Mouse (Mus musculus): Measurements from ENCODE around the gene Ctf2. TPM values are rescaled to one million over a fixed set of nuclear protein-coding genes. Genes with fewer than 3 reads are reported as not detected.
A peak's percentile ranks its signal among the peaks of the same experiment; 100 is the strongest.

Gene Ctf2
- total RNA-seq, 2 experiments from 2014 or later: not detected

GRCm38 (mm10) chr7:127689626-127690280, 42.2 kb downstream of the Ctf2 start:
- DNase-seq (ENCODE audit: extremely low spot score in 1 of 2, low spot score in 1 of 2): no peak

- DNase-seq (ENCODE audit: extremely low spot score in 1 of 2, low spot score in 1 of 2): no peak
These were observed 43.0 kb downstream of the Ctf2 start for GRCm38 (mm10) chr7:127688935-127689334.

- DNase-seq (ENCODE audit: extremely low spot score in 1 of 2, low spot score in 1 of 2): no peak
These were observed 45.1 kb downstream of the Ctf2 start for GRCm38 (mm10) chr7:127686740-127687449.

GRCm38 (mm10) chr7:127685304-127686018, 46.5 kb downstream of the Ctf2 start:
- no peak for DNase-seq (ENCODE audit: extremely low spot score in 1 of 2, low spot score in 1 of 2)

- no peak for DNase-seq (ENCODE audit: extremely low spot score in 1 of 2, low spot score in 1 of 2)
These were observed 49.9 kb downstream of the Ctf2 start for GRCm38 (mm10) chr7:127681888-127682553.

GRCm38 (mm10) chr7:127680541-127680940, 51.4 kb downstream of the Ctf2 start:
- no peak for DNase-seq (ENCODE audit: extremely low spot score in 1 of 2, low spot score in 1 of 2)

- DNase-seq (ENCODE audit: extremely low spot score in 1 of 2, low spot score in 1 of 2): no peak
These were observed 53.2 kb downstream of the Ctf2 start for GRCm38 (mm10) chr7:127678811-127679210.

- no peak for DNase-seq (ENCODE audit: extremely low spot score in 1 of 2, low spot score in 1 of 2)
These were observed 54.4 kb downstream of the Ctf2 start for GRCm38 (mm10) chr7:127677609-127678008.

- peak in 1 of 2 experiments; percentile 56 for DNase-seq (ENCODE audit: extremely low spot score in 1 of 2, low spot score in 1 of 2)
These were observed 54.9 kb downstream of the Ctf2 start for GRCm38 (mm10) chr7:127677077-127677476.

- peak in 1 of 2 experiments; percentile 20 for DNase-seq (ENCODE audit: extremely low spot score in 1 of 2, low spot score in 1 of 2)
These were observed 56.6 kb downstream of the Ctf2 start for GRCm38 (mm10) chr7:127675391-127675811.

- peak; percentile 78 to 93 for DNase-seq (ENCODE audit: extremely low spot score in 1 of 2, low spot score in 1 of 2)
These were observed 57.0 kb downstream of the Ctf2 start for GRCm38 (mm10) chr7:127674977-127675376.

GRCm38 (mm10) chr7:127672776-127673175, 59.2 kb downstream of the Ctf2 start:
- no peak for DNase-seq (ENCODE audit: extremely low spot score in 1 of 2, low spot score in 1 of 2)

GRCm38 (mm10) chr7:127671880-127672774, 59.8 kb downstream of the Ctf2 start:
- DNase-seq (ENCODE audit: extremely low spot score in 1 of 2, low spot score in 1 of 2): no peak

Small RNA genes lying within 50 kb of the gene (microRNA-seq; reads per million reads assigned to microRNA genes)
- 0 reads per million in 2 experiments for gene Mir762

Other genes starting within 250 kb of the Ctf2 start
- gene Srcap, start 220.2 kb downstream of the Ctf2 start, total RNA-seq (2021): 100 to 1,000 TPM in 1 of 2 experiments, 10 to 100 TPM in 1; 88.9 to 125 TPM
- gene Gm42715, start 212.6 kb downstream of the Ctf2 start, total RNA-seq (2021): 1 to 10 TPM; 6.0 to 9.2 TPM
- gene Tmem265, start 170.8 kb downstream of the Ctf2 start, total RNA-seq (2021): 1 to 10 TPM in 1 of 2 experiments, not detected in 1; 1.8 TPM
- 10 to 100 TPM; 77.2 to 82.3 TPM for gene Phkg2, start 158.8 kb downstream of the Ctf2 start, total RNA-seq (2021)
- 10 to 100 TPM in 1 of 2 experiments, 1 to 10 TPM in 1; 10.0 to 11.1 TPM for gene Ccdc189, start 143.6 kb downstream of the Ctf2 start, total RNA-seq (2021)
- 10 to 100 TPM; 67.2 to 80.8 TPM for gene Rnf40, start 143.4 kb downstream of the Ctf2 start, total RNA-seq (2021)
- gene Zfp629, start 116.4 kb downstream of the Ctf2 start, total RNA-seq (2021): 10 to 100 TPM; 21.3 to 23.3 TPM
- gene Bcl7c, start 23.2 kb downstream of the Ctf2 start, total RNA-seq (2021): 10 to 100 TPM; 24.0 to 25.7 TPM
- gene Ctf1, start 19.4 kb downstream of the Ctf2 start, total RNA-seq (2021): 1 to 10 TPM; 2.4 TPM
- 10 to 100 TPM; 63.4 to 66.7 TPM for gene Fbxl19, start 12.4 kb upstream of the Ctf2 start, total RNA-seq (2021)
- 10 to 100 TPM; 28.7 to 33.2 TPM for gene Orai3, start 37.6 kb upstream of the Ctf2 start, total RNA-seq (2021)
- gene Setd1a, start 44.5 kb upstream of the Ctf2 start, total RNA-seq (2021): 10 to 100 TPM; 35.1 to 50.0 TPM
- gene Gm49388, start 53.4 kb upstream of the Ctf2 start, total RNA-seq (2021): 1 to 10 TPM; 3.7 to 5.7 TPM
- gene Hsd3b7, start 68.4 kb upstream of the Ctf2 start, total RNA-seq (2021): 1 to 10 TPM; 4.5 to 5.3 TPM
- 10 to 100 TPM; 59.9 to 62.5 TPM for gene Stx4a, start 92.1 kb upstream of the Ctf2 start, total RNA-seq (2021)
- gene Stx1b, start 92.4 kb upstream of the Ctf2 start, total RNA-seq (2021): 100 to 1,000 TPM; 329 to 362 TPM
- gene Zfp646, start 144.1 kb upstream of the Ctf2 start, total RNA-seq (2021): 10 to 100 TPM; 30.8 to 31.3 TPM
- gene Zfp668, start 144.7 kb upstream of the Ctf2 start, total RNA-seq (2021): 10 to 100 TPM; 20.4 to 25.8 TPM
- 1 to 10 TPM; 1.9 to 2.6 TPM for gene Prss53, start 158.8 kb upstream of the Ctf2 start, total RNA-seq (2021)
- gene Gm21974, start 163.3 kb upstream of the Ctf2 start, total RNA-seq (2021): not detected
- 10 to 100 TPM; 21.6 to 30.4 TPM for gene Vkorc1, start 163.5 kb upstream of the Ctf2 start, total RNA-seq (2021)
- 10 to 100 TPM; 41.4 to 51.6 TPM for gene Bckdk, start 171.9 kb upstream of the Ctf2 start, total RNA-seq (2021)
- gene Kat8, start 180.3 kb upstream of the Ctf2 start, total RNA-seq (2021): 10 to 100 TPM; 27.8 to 33.9 TPM
- gene Prss8, start 197.9 kb upstream of the Ctf2 start, total RNA-seq (2021): under 1 TPM; 0.35 to 0.52 TPM
- gene Prss36, start 214.6 kb upstream of the Ctf2 start, total RNA-seq (2021): 10 to 100 TPM; 10.6 to 13.5 TPM
- gene Fus, start 235.3 kb upstream of the Ctf2 start, total RNA-seq (2021): 100 to 1,000 TPM; 270 to 376 TPM